Mouse (Mus musculus) monocyte, adult 2 months (primary cell): ENCODE data around the gene Hoxa13.

Source experiments
- DNase-seq, 2 experiments: peaks; one replicate each; pipeline ENCODE4 v3.0.0; 2022; ENCODE audit warnings: low spot score in 2 of 2, low read depth in 1 of 2

The Hoxa13 gene

DNA sequence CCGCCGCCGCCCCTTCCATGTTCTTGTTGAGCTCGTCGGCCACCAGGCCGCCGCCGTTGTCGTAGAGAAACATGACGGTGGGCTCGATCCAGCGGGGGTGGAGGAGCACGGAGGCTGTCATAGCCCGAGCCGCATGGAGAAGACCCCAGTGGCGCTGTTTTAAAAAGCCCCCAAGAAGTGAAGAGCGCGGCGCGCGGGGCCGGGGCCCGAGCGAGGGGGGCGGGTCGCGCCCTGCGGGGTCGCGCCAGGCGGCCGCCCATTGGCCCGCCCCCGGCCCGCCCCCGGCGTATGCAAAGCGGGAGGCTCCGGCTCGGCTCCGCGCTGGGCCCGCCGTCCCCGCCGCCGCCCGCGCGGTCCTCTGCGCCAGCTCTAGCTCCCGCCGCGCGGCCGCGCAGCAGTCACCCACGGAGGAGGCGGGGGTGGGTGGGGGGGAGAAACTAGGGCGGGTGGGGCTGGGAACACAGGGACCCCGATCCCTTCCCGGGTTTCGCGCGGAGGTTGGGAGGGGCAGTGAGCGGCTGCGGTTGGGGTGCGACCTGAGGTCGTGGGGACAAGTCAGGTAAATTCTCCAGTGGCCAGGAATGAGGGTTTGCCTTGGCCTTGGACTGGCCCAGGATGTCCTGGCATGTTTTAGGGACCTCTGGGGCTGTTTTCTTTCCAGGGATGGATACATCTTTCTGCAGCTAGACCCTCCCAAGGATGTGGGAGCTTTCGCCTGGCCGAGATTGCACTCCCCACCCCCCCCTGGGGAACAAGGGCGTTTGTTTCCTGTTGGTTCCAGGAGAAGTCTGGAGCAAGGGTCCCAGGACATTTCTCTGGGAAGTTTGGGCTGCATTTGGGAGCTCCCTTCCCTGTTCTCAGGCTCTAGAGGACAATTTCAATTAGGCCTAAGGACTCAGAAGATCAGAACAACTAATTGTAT, at the start of gene Hoxa13:
Hoxa13 (minus strand) TSS at position 227 of the 922 bp plus-strand sequence.
- DNase-seq = no peak

DNA sequence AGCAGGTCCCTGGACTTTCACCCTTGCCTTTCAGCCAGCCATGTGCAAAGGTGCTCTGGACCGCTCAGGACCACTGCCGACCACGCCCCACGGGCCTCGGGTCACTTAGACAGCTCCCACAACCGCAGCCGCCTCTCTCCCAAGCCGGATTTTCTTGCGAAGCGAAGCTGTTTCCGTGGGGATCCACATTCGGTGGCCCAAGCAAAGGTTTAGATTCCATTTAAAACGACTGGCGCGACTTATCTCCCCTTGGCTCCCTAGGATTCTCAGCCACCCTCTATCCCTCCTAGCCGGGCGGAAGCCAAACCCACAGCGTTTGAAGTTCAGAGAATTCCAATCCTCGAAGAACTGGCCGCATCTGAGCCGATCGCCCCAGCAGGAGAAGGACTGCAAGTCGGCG, 49.7 kb upstream of the Hoxa13 start:
- no peak for DNase-seq

DNA sequence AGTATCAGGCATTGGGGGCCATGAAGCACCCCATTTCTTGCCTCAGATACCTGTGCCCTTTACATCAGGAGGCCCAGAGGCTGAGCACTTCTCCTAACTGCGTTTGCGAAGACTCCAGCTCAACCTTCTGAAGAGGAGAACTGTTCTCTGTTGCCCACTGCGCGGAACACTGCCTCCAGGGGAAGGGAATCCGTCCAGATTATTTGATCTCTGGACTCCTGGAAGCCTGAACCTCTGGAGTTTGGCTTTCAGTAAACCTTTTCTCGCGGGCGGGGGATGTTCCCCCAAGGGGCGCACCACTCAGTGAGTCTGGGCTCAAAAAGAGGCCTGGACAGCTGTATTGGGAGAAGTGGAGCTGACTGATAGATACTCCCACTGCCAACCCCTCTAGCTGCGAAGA, 49.1 kb upstream of the Hoxa13 start:
- no peak for DNase-seq

DNA sequence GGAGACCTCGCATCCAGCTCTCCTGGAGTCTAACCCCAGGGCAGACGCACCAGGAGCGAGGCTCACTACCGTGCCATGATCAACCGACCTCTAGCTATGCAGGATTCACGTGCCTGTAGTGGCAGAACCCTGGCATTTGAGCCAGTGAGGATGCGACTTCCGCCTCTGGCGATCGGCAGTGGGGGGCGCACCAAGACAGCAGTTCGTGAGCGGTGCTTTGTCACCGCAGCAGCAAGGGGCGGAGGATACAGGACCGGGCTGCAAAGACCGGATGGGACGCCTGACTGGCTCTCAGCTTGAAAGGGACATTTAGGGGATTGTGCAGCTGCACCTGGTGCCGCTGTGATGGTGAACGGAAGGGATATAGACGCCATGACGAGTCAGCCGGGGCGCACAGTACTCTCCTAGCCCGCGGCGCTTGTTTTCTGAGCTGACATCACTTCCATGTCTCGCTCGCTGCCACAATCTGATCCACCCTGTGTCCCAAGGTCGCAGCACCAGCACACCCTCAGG, 45.3 kb upstream of the Hoxa13 start:
- peak in 1 of 2 experiments; percentile 14 for DNase-seq

DNA sequence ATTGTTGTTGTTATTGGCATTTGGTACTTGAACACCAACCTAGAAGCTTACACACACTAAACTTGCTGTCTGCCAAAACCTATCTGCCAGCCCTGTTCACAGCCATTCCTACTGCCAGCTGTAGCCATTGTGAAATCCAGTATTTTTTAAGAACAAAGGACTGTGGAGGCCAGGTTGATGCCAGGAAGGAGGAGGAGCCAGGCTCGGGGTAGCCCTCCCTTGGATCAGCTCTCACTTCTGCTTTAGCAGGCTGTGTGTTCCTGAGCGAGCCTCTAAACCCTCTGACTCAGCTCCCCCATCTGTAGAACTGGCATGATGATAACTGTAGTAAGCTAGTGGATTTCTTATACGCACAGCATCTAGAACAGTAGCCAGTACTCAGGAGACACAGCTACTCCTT, 42.7 kb upstream of the Hoxa13 start:
- peak; percentile 15 to 53 for DNase-seq

DNA sequence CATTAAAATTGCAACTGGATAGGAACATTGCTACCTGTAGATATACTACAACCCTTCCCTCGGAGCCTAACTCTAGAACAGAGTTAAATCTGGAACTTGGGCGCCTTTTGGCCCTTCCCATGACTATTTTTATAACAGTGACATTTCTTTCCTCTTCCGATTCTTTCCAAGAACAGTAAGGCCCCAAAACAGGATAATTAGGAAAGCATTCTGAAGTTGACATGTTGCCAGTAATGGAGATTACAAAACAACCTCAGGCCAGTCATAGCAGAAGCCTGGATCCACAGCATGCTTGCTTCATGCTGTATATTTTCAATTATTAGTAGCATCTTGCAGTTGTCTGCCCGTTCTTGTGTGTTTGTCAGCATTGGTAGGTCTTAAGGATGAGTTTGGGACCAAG, 40.1 kb upstream of the Hoxa13 start:
- no peak for DNase-seq

DNA sequence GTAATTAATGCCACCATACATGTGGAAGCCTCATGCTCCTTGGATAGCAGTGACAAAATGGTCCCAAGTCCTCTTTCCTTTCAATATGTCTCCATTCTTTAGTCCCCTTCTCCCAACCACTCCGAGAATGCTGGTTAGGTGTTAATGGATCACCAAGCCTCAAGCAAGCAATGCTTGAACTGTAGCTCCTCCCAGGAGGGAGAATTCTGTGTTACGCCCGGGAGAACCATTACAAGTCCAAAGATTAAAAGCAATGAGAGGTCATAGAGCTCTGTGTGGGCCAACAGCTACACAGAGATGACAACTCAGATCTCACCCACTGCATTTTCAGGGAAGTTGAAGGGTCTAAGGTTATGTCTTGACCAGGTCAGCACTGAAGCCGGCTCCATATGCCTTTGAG, 37.8 kb upstream of the Hoxa13 start:
- no peak for DNase-seq

DNA sequence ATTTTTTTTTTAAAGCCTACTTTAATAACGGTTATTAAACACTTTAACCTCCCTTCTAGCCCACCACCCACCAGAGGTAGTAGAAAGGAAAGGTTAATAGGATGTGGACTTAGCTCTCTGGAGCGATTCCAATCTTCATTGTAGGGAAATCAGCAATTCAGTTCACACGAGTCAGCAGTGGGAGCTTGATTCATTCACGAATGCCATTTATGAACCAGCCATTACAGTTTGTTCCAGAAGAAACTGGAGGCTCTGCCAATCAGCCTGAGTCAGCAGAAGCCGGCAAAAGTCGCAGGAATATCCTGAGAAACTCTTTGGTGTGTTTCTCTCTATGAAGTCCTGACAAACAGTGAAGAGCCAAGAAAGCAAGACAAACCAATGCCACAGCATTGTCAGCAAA, 33.9 kb upstream of the Hoxa13 start:
- DNase-seq = no peak

DNA sequence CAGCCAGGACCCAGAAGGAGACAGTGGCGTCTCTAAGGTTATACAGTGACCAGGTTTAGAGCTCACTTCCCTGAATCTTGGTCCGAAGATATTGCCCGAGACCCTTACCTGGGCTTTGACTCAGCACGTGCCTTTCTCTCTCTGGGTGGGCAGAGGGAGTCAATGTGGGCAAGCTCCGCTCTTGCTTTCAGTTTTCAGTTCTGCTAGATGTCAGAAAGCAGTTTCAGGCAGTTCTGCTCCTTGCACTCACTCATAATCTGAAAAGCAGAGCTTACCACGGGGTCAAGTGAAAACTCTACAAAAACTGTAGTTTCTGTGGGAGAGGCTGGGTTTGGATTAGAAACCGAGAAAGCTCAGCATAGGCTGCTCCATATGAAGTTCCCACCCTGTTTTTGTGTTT, 31.6 kb upstream of the Hoxa13 start:
- no peak for DNase-seq

DNA sequence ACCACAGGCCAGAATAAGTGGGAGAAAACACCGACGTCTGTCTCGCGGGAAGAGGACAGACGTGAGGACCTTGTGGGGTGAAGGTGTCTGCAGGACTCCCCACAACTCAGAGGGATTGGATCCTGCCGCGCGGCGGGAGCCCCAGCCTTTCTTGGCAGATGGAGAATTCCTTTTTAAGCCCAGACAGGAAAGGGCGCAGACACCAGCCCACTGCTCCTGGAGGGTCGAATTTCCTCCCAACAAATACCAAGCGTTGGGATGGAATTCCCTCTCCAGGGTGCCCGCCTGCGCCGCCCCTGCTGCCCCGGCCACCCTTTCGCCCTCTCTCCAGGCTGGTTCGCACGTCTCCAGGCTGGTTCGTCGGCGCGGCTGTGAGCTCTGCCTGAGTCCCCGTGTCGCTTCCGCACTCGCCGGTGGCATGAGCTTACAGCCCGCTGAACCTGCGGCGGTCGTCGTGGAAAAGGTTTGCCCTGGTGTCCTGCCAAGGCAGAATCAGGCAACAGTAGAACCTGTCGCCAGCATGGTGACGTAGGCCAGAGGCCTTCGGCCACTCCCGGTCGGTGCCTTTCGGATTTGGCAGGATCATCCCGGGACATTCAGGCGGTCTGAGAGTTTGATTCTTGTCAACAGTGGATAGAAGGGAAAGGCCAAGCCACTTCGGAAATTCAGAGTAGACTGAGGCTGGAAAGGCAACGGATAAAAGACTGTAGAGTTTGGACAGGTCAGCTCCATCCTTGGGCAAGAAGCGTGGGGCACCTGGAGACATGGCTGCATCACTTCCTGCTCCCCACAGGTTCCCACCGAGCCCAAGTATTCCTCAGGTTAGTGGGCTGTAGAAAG, 30.6 kb upstream of the Hoxa13 start:
- no peak for DNase-seq

DNA sequence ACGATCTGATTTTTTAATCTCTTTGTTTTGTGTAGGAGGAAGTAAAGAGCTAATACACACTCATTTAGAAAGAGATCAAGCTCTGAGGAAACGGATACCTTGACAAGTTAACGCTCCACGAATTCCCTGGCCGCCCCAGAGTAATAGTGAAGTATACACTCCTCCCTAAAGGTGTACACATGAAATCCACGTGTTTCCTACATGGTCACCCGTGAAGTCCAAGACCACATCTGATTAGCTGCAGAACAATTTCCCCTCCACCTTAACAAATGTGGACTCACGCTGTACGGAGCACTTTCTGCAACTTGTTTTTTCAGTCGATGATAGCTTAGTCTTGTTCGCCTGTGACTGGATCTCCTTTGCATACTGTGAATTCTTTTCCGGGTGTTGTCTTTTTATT, 29.5 kb upstream of the Hoxa13 start:
- no peak for DNase-seq

DNA sequence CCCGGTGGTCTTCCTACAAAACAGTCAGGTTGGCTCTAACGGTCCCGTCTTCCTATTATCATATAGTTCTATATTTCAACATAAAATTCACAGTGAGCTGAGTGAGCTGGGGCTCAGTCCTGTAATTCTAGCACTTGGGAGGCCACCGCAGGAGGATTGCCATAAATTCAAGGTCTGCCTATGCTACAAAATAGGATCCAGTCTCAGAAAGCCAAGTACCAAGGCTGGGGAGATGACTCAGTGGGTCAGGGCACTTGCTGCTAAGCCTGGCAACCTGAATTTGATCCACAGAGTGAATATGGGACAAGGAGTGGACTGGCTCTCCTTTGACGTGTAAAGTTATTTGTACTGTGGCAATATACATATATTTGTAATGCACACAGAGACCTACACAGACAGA, 23.2 kb upstream of the Hoxa13 start:
- no peak for DNase-seq

DNA sequence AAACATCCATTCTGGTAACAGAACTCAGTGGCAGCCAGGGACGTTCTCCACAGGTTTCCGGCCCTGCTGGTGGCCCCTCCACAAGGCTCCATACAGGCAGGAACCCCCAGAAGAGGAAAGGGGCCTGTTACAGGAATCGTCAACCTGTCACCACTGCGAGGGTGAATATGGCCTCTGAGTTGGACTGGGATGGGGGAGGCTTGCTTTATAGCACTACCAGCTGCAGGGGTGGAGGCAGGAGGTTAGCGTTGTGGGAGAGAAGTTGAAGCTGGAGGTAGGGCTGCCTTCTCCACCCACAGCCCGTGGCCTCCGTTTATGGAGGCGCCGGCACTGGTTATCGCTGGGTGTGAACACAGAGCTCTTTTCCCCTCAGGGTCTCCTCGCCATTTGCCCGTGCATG, 20.4 kb upstream of the Hoxa13 start:
- DNase-seq = no peak

DNA sequence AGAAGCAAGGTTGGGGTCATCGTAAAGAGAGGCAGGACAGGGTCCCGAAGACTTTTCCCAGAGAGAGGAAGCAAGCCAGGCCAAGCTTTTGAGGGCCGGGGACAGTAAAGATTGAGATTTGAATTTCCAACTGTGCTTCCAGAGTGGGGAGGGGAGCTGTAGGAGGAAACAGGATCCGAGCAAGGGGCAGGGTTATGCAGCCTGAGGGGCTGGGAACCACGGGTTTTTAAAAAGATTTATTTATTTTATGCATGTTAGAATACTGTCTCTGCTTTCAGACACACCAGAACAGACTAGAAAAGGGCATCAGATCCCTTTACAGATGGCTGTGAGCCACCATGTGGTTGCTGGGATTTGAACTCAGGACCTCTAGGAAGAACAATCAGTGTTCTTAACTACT, 16.2 kb upstream of the Hoxa13 start:
- no peak for DNase-seq

DNA sequence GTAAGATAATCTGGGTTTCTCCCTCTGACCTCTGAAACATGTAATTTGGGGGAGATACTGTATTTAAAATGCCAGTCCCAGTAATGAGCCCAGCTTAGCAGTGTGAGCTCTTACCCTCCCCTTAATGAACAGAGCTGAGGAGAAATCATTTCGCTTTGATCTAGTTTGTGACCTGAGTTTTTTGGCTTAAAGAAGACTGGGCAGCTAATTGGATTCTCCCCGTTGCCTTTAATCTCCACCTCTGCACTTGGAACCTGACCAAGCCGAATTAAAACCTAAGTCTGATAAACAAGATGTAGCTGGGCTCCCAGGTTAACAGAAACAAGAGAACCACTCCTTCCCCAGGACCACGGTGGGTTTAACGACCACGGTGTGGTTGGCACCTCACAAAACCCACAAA, 15.7 kb upstream of the Hoxa13 start:
- DNase-seq = no peak

DNA sequence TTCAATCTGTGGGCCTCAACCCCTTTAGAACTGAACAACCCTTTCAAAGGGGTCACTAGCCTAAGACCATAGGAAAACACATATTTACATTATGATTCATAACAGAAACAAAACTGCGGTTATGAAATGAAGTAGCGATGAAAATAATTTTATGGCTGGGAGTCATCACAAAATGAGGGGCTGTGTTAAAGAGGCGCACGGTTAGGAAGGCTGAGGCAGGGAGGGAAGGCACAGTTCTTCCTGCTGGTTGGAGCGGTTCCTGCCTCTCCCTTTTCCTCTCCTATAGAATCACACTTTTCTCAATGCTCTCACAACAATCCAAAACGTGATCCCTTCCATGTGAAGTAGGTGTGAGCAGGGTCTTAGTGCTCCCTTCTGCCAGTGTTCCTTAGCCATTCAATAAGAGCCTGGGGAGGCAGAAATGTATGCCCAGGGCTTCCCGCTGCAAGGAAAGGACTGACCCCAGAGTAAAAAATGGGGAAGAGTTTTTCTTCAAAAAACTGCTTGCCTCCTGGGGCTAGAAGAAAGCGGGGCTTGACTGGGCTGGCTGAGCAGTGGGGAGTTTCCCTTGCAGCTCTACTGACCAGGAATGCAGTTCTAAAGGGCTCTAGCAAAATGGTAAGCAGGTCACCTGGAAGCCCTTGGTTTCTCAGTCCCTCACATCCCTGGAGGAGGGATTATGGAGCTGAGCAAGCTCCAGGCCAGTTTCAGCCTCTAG, 15.0 kb upstream of the Hoxa13 start:
- no peak for DNase-seq

DNA sequence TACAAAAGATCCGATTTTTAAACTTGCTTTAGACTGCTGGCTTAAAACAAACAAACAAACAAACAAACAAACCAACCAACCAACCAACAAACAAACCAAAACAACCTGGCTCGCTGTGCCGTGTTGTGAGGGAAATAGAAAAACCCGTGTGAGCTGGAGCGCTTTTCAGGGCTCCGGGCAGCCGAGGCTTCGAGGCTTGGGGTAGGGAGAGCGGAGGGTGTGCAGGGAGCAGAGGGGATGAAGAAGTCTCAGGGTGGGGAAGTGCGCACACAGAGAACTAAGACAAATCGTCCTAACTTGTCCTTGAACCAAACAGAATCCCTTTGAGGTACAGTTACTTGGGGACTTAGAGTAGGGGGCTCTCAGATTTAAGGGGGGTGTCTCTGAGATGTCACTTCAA, 13.9 kb upstream of the Hoxa13 start:
- no peak for DNase-seq

DNA sequence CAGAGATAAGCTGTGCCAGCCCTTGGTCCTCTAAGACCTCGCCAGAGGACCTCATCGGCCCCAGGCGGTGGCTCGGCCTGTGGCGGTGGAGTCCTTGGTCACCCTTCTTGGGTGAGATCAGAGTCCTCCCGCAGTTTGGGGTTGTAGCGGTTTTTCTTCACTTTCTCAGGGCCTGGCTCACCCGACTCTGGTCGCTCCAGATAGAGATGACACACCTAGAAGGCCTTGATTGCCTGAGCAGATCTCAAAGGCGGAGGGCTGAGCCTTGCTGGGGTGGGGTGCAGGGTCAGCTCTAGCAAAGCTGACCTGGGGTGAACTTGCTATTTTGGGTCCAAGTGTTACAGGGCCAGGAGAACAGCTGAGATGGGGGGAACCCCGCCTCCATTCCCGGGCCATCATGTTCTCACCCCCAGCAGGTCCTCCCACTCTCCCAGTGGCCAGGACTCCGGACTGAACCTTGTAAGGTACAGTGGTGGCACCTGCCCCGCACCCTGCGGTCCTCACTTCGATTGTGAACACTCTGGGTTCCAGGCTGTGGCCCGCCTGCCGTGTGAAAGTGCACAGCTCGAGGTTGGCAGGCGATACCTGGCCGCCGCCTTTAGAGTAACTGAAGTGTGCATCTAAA, 13.1 kb upstream of the Hoxa13 start:
- no peak for DNase-seq

DNA sequence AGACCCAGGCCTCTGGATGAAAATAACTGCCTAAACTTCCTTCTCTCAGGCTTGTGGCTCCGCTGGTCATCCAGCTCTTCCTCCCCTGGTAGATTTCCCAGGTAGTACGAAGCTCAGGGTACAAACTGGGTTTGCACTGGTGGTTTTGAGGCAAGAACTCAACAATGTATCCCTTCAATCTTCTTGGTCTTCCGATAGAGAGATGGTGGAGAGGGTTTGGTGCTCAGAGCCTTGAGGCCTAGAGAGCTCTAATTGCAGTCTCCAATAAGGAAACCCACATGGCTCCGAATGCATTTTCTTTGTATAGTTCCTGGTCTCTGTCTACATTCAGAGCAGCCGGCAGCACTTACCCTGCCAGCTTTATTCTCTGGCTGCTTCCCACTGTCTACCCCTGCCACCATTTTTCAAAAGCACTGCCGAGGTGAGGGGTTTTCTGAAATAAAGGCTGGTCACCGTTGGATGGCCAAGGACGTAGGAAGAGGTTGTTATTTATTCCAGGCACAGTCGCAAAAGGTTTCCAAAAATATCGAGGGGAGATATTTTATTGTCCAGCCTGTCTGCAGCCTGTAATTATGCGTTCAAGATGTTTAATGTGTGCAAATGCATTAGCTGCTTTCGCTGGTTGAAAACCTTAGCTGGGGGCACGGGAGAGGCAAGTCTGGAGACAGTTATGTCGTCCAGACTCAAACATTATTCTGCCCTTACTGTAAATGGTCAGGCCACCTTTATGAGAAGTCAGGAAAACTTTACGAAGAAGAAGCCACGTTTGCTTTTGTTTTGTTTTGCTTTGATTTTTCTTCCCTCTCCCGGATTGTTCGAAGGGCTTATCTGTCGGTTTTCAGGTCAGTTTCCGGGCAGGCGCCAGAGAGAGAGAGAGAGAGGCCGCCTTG, 12.3 kb upstream of the Hoxa13 start:
- DNase-seq = no peak
